Mouse (Mus musculus): Measurements from ENCODE around the gene Slc26a8.

DNA sequence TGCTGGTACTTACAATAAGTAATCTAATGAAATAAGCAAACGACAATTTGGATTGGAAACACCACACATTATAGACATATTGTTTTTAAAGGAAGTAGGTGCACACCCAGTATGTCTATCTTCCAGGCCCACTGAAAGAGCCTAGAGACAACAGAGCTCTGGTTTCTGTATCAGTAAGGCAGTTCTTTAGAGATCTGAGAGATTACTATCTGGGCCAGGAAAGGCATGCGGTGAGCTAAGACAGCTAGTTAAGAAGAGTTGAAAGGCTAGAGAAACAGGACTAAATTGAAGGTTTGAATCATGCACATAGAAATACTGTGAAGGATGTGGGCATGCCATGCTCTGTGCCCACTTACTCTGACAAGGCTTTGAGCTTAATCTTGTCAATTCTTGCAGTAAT lies 77.4 kb downstream of the Slc26a8 start:
- no peak for TF ChIP-seq POLR2A (IDR thresholded peaks at IDR 0.05; ENCODE audit: control insufficient read depth in 1 of 2, insufficient read depth in 1 of 2, low read depth in 1 of 2, low read length in 2 of 2, poor library complexity in 1 of 2)
- TF ChIP-seq HCFC1 (IDR thresholded peaks at IDR 0.05; ENCODE audit: low read depth, low read length) = no peak; the same call in 1 of the 2 replicates
- TF ChIP-seq ELF1 (IDR thresholded peaks at IDR 0.05; ENCODE audit: low read depth, low read length) = no peak

Data from MEL (cell line).